Comparison of ENCODE assay signal across 8 mouse cellular contexts in genomic region chr15:78948152-78948725, GRCm38 (mm10). TPM values are rescaled to one million over a fixed set of nuclear protein-coding genes. Genes with fewer than 3 reads are reported as not detected.
A peak's percentile ranks its signal among the peaks of the same experiment; 100 is the strongest.
DNase-seq lines count a peak whose midpoint lies in the region; ATAC-seq and TF ChIP-seq lines count a peak whose summit lies in the region.

No protein-coding gene starts in this region.

- intact Hi-C loops in left cerebral cortex, postnatal 4 days (cut with DNase I): no loop called here

- WGBS in liver, embryonic 11.5 days: 6% methylated on average over 11 of the region's 11 CpGs
- WGBS in forebrain, embryonic 12.5 days: 1% methylated on average over 11 of the region's 11 CpGs
- WGBS in limb, embryonic 14.5 days: 2% methylated on average over 11 of the region's 11 CpGs
- WGBS in small intestine, adult 2 months: 14% methylated on average over 11 of the region's 11 CpGs

- TF ChIP-seq POLR2A in limb, embryonic 14.5 days (IDR thresholded peaks at IDR 0.05; ENCODE audit: borderline replicate concordance, extremely low read depth, insufficient read depth, insufficient read length): no peak
- no peak for TF ChIP-seq POLR2A in small intestine, adult 2 months (IDR thresholded peaks at IDR 0.05; ENCODE audit: low read depth, low read length)

- no peak for ATAC-seq in liver, embryonic 11.5 days (replicated peaks; ENCODE audit: low FRiP score)
- no peak; the same call in none of the 2 replicates for ATAC-seq in forebrain, embryonic 12.5 days (ENCODE audit: low FRiP score)
- no peak for ATAC-seq in limb, embryonic 14.5 days (ENCODE audit: low FRiP score, low read depth)

- peak overlapping the region; percentile 48 for H3K4me3 ChIP-seq in liver, embryonic 11.5 days (ENCODE audit: low read depth, low read length)
- H3K4me3 ChIP-seq in forebrain, embryonic 12.5 days (replicated peaks): peak overlapping the region; percentile 54
- H3K4me3 ChIP-seq in limb, embryonic 14.5 days (replicated peaks; ENCODE audit: low read length): peak overlapping the region; percentile 50
- H3K4me3 ChIP-seq in small intestine, adult 2 months (ENCODE audit: low read depth, low read length): peak overlapping the region; percentile 41

- H3K4me1 ChIP-seq in liver, embryonic 11.5 days (replicated peaks; ENCODE audit: control insufficient read depth, insufficient read depth, low read length): peaks cover 7% of the 10 kb centered on the region
- peaks cover 14% of the 10 kb centered on the region for H3K4me1 ChIP-seq in forebrain, embryonic 12.5 days
- peaks cover 16% of the 10 kb centered on the region for H3K4me1 ChIP-seq in limb, embryonic 14.5 days (ENCODE audit: control insufficient read depth, insufficient read depth, low read length)
- peaks cover 4% of the 10 kb centered on the region; the same call in 1 of the 2 replicates for H3K4me1 ChIP-seq in small intestine, adult 2 months (ENCODE audit: control insufficient read depth, insufficient read depth, insufficient read length, low read length)

- DNase-seq in liver, embryonic 11.5 days (ENCODE audit: low spot score): no peak
- DNase-seq in liver: no peak
- no peak for DNase-seq in limb, embryonic 14.5 days (ENCODE audit: low spot score)
- no peak for DNase-seq in spleen, adult 18-20 months
- DNase-seq in left cerebral cortex, postnatal 4 days: no peak
- no peak for DNase-seq in spleen, postnatal 36 days (ENCODE audit: low spot score in 2 of 2)

- H3K4me2 ChIP-seq in liver, embryonic 11.5 days: peak overlapping the region; percentile 81
- peak overlapping the region; percentile 81 for H3K4me2 ChIP-seq in forebrain, embryonic 12.5 days
- H3K4me2 ChIP-seq in limb, embryonic 14.5 days (replicated peaks; ENCODE audit: low read depth, low read length, severe bottlenecking): peak overlapping the region; percentile 77

- peaks cover 14% of the 10 kb centered on the region for H3K27me3 ChIP-seq in liver, embryonic 11.5 days (replicated peaks; ENCODE audit: control insufficient read depth, insufficient read depth, low read length)
- H3K27me3 ChIP-seq in forebrain, embryonic 12.5 days: peaks cover 13% of the 10 kb centered on the region; the same call in 1 of the 2 replicates
- no peaks in the 10 kb centered on the region for H3K27me3 ChIP-seq in limb, embryonic 14.5 days (ENCODE audit: control insufficient read depth, insufficient read depth, low read length)
- peaks cover 13% of the 10 kb centered on the region for H3K27me3 ChIP-seq in small intestine, adult 2 months (ENCODE audit: control insufficient read depth, insufficient read depth, low read length)

- H3K27ac ChIP-seq in liver, embryonic 11.5 days (ENCODE audit: low read depth, low read length): no peak overlapping the region
- peak overlapping the region; percentile 57 for H3K27ac ChIP-seq in forebrain, embryonic 12.5 days
- H3K27ac ChIP-seq in limb, embryonic 14.5 days (replicated peaks; ENCODE audit: low read depth, low read length): 0 out of 2 replicates have a peak overlapping the region, but pooled peaks have one; percentile 48
- no peak overlapping the region for H3K27ac ChIP-seq in small intestine, adult 2 months (ENCODE audit: insufficient read depth, low read depth, low read length)

- H3K9me3 ChIP-seq in liver, embryonic 11.5 days (ENCODE audit: control insufficient read depth, low read length): no peaks in the 10 kb centered on the region
- no peaks in the 10 kb centered on the region for H3K9me3 ChIP-seq in forebrain, embryonic 12.5 days
- H3K9me3 ChIP-seq in limb, embryonic 14.5 days (ENCODE audit: control insufficient read depth, low read length): no peaks in the 10 kb centered on the region

- no peaks in the 10 kb centered on the region for H3K36me3 ChIP-seq in liver, embryonic 11.5 days (ENCODE audit: control insufficient read depth, insufficient read depth, low read length)
- peaks cover 23% of the 10 kb centered on the region for H3K36me3 ChIP-seq in forebrain, embryonic 12.5 days (replicated peaks)
- peaks cover 6% of the 10 kb centered on the region; the same call in 1 of the 2 replicates for H3K36me3 ChIP-seq in limb, embryonic 14.5 days (ENCODE audit: control insufficient read depth, insufficient read depth, low read length)
- no peaks in the 10 kb centered on the region for H3K36me3 ChIP-seq in small intestine, adult 2 months (ENCODE audit: control insufficient read depth, insufficient read depth, low read length)

- TF ChIP-seq CTCF in small intestine, adult 2 months (IDR thresholded peaks at IDR 0.05; ENCODE audit: extremely low read depth, insufficient read length, insufficient replicate concordance, low read depth, low read length): no peak

- no peak overlapping the region for H3K9ac ChIP-seq in liver, embryonic 11.5 days (ENCODE audit: low read depth, low read length)
- H3K9ac ChIP-seq in forebrain, embryonic 12.5 days: peak overlapping the region; percentile 65
- peak overlapping the region; percentile 51 for H3K9ac ChIP-seq in limb, embryonic 14.5 days (ENCODE audit: low read depth, low read length, severe bottlenecking)

RNA-seq across cellular contexts. Expression of gene Triobp, which starts 0.7 kb away (rescaled TPM):
- polyA plus RNA-seq in liver, embryonic 11.5 days (2014; fragmentation: Nextera tagmentation; extraction: Ambion mirVana): 46.7 and 50.7 TPM in 2 replicates
- 40.4 and 46.9 TPM in 2 replicates for polyA plus RNA-seq in forebrain, embryonic 12.5 days (2016; fragmentation: Nextera tagmentation; extraction: Ambion mirVana)
- polyA plus RNA-seq in limb, embryonic 14.5 days (2012; rRNA removed): 64.4 and 72.3 TPM in 2 replicates
- 44.7 and 46.8 TPM in 2 replicates for polyA plus RNA-seq in limb, embryonic 14.5 days (2014; fragmentation: Nextera tagmentation; extraction: Ambion mirVana)
- 43.3 and 123 TPM in 2 replicates for polyA plus RNA-seq in small intestine, adult 2 months (2012; rRNA removed)
- 100 to 1,000 TPM in 1 of 2 experiments, 10 to 100 TPM in 1; 98.7 to 106 TPM for total RNA-seq in left cerebral cortex, postnatal 4 days (2021)

RNA-seq across cellular contexts. Expression of gene Nol12, which starts 13.5 kb away (rescaled TPM):
- 69.6 and 75.3 TPM in 2 replicates for polyA plus RNA-seq in liver, embryonic 11.5 days (2014; fragmentation: Nextera tagmentation; extraction: Ambion mirVana)
- 53.5 and 56.4 TPM in 2 replicates for polyA plus RNA-seq in forebrain, embryonic 12.5 days (2016; fragmentation: Nextera tagmentation; extraction: Ambion mirVana)
- 38.8 and 41.0 TPM in 2 replicates for polyA plus RNA-seq in limb, embryonic 14.5 days (2012; rRNA removed)
- 50.6 and 53.1 TPM in 2 replicates for polyA plus RNA-seq in limb, embryonic 14.5 days (2014; fragmentation: Nextera tagmentation; extraction: Ambion mirVana)
- polyA plus RNA-seq in small intestine, adult 2 months (2012; rRNA removed): 7.3 and 11.7 TPM in 2 replicates
- 10 to 100 TPM; 46.5 to 47.8 TPM for total RNA-seq in left cerebral cortex, postnatal 4 days (2021)

RNA-seq across cellular contexts. Expression of gene Lgals1, which starts 21.7 kb away (rescaled TPM):
- 761 and 837 TPM in 2 replicates for polyA plus RNA-seq in liver, embryonic 11.5 days (2014; fragmentation: Nextera tagmentation; extraction: Ambion mirVana)
- polyA plus RNA-seq in forebrain, embryonic 12.5 days (2016; fragmentation: Nextera tagmentation; extraction: Ambion mirVana): 216 and 321 TPM in 2 replicates
- polyA plus RNA-seq in limb, embryonic 14.5 days (2012; rRNA removed): 2,106 and 2,309 TPM in 2 replicates
- 2,467 and 2,738 TPM in 2 replicates for polyA plus RNA-seq in limb, embryonic 14.5 days (2014; fragmentation: Nextera tagmentation; extraction: Ambion mirVana)
- 51.7 and 77.0 TPM in 2 replicates for polyA plus RNA-seq in small intestine, adult 2 months (2012; rRNA removed)
- total RNA-seq in left cerebral cortex, postnatal 4 days (2021): 10 to 100 TPM; 25.2 to 29.4 TPM

RNA-seq across cellular contexts. Expression of gene Pdxp, which starts 34.5 kb away (rescaled TPM):
- 23.7 and 23.8 TPM in 2 replicates for polyA plus RNA-seq in liver, embryonic 11.5 days (2014; fragmentation: Nextera tagmentation; extraction: Ambion mirVana)
- polyA plus RNA-seq in forebrain, embryonic 12.5 days (2016; fragmentation: Nextera tagmentation; extraction: Ambion mirVana): 51.7 and 53.6 TPM in 2 replicates
- 32.5 and 44.4 TPM in 2 replicates for polyA plus RNA-seq in limb, embryonic 14.5 days (2012; rRNA removed)
- polyA plus RNA-seq in limb, embryonic 14.5 days (2014; fragmentation: Nextera tagmentation; extraction: Ambion mirVana): 20.8 and 21.7 TPM in 2 replicates
- polyA plus RNA-seq in small intestine, adult 2 months (2012; rRNA removed): 3.9 and 4.2 TPM in 2 replicates
- total RNA-seq in left cerebral cortex, postnatal 4 days (2021): 100 to 1,000 TPM; 107 to 117 TPM

RNA-seq across cellular contexts. Expression of gene Sh3bp1, which starts 48.7 kb away (rescaled TPM):
- polyA plus RNA-seq in liver, embryonic 11.5 days (2014; fragmentation: Nextera tagmentation; extraction: Ambion mirVana): 69.4 and 70.3 TPM in 2 replicates
- 10.3 TPM in 2 replicates for polyA plus RNA-seq in forebrain, embryonic 12.5 days (2016; fragmentation: Nextera tagmentation; extraction: Ambion mirVana)
- polyA plus RNA-seq in limb, embryonic 14.5 days (2012; rRNA removed): 127 and 202 TPM in 2 replicates
- polyA plus RNA-seq in limb, embryonic 14.5 days (2014; fragmentation: Nextera tagmentation; extraction: Ambion mirVana): 51.7 and 54.9 TPM in 2 replicates
- 41.3 and 48.8 TPM in 2 replicates for polyA plus RNA-seq in small intestine, adult 2 months (2012; rRNA removed)
- total RNA-seq in left cerebral cortex, postnatal 4 days (2021): 1 to 10 TPM; 5.4 to 6.0 TPM

Comparison
In these comparisons a context has a peak if more than half of its experiments do, and no peak if none do; other contexts are left out.
1. H3K27ac ChIP-seq: peak in forebrain, embryonic 12.5 days (single experiment) and limb, embryonic 14.5 days (single experiment); none in liver, embryonic 11.5 days (single experiment) and small intestine, adult 2 months (single experiment).
2. Peak in every context shown above with its lines, with median percentiles within 50 percentile points of each other: H3K4me2 ChIP-seq and H3K4me3 ChIP-seq.